Mouse (Mus musculus) hindbrain, postnatal 0 days (tissue): ENCODE measurements around the gene Rasl10b. TPM values are rescaled to one million over a fixed set of nuclear protein-coding genes. Genes with fewer than 3 reads are reported as not detected.
A peak's percentile ranks its signal among the peaks of the same experiment; 100 is the strongest.

Source experiments
- ATAC-seq: fragments of 200-750 bp; cut with Nextera tagmentation; 2 replicates; pipeline ENCODE4 v1.8.0; 2017; ENCODE audit warnings: mild to moderate bottlenecking, moderate TSS enrichment, moderate library complexity
- DNase-seq: peaks from one replicate; pipeline ENCODE4 v3.0.0-alpha.2; 2015; ENCODE audit warnings: low spot score
- H3K27ac ChIP-seq: fragments of 300-500 bp; sonication (generic); 2 replicates; pipeline ENCODE4 v1.5.1; 2014; ENCODE audit warnings: mild to moderate bottlenecking
- H3K27me3 ChIP-seq: fragments of 300-500 bp; sonication (generic); 2 replicates; pipeline ENCODE4 v1.6.1; 2014; ENCODE audit warnings: low read length, mixed read lengths; ENCODE audit not compliant: insufficient read depth
- H3K36me3 ChIP-seq: fragments of 300-500 bp; sonication (generic); 2 replicates; pipeline ENCODE4 v1.6.1; 2014; ENCODE audit warnings: low read length, mixed read lengths; ENCODE audit not compliant: insufficient read depth
- H3K4me1 ChIP-seq: fragments of 300-500 bp; sonication (generic); 2 replicates; pipeline ENCODE4 v1.6.1; 2014; ENCODE audit warnings: antibody characterized with exemption, low read length, mixed read lengths; ENCODE audit not compliant: insufficient read depth
- H3K4me2 ChIP-seq: fragments of 300-500 bp; sonication (generic); 2 replicates; pipeline ENCODE4 v1.6.1; 2014; ENCODE audit warnings: low read depth, mild to moderate bottlenecking, low read length, moderate library complexity, mixed read lengths
- H3K4me3 ChIP-seq: fragments of 300-500 bp; sonication (generic); 2 replicates; pipeline ENCODE4 v1.5.1; 2014; ENCODE audit warnings: low read length
- H3K9ac ChIP-seq: fragments of 300-500 bp; sonication (generic); replicated peaks from 2 replicates; pipeline ENCODE4 v1.6.1; 2014; ENCODE audit warnings: mild to moderate bottlenecking, low read length, moderate library complexity, mixed read lengths
- H3K9me3 ChIP-seq: fragments of 300-500 bp; sonication (generic); 2 replicates; pipeline ENCODE4 v1.6.1; 2016; ENCODE audit warnings: low read length, mixed read lengths
- CTCF ChIP-seq: IDR thresholded peaks from 2 replicates; pipeline ENCODE4 v1.5.1; 2016; ENCODE audit warnings: antibody characterized with exemption, control low read depth, low read depth
- WGBS: fragments of 180-500 bp; shearing (Covaris S2); extraction: QIAGEN DNeasy Blood & Tissue Kit; methylation state at CpG from one replicate; pipeline ENCODE4 v1.1.7; 2014; 5-methylcytosine and 5-hydroxymethylcytosine counted together
- polyA plus RNA-seq: library from polyadenylated mRNA; unstranded; fragments of >200 nt; fragmentation: Nextera tagmentation; extraction: Ambion mirVana; gene quantifications from 2 replicates; pipeline ENCODE4 v1.2.1, GENCODE M21; 2015
- total RNA-seq: library from RNA; depleted of rRNA; stranded (reverse); fragments of >200 nt; gene quantifications from 2 replicates; pipeline ENCODE4 v1.2.3, GENCODE M21; 2014

The Rasl10b gene
- total and polyA plus RNA-seq, 2 experiments from 2014 or later, result 44.6 to 128 TPM

GRCm38 (mm10) chr11:83457257-83457656 is 48.3 kb downstream of the Rasl10b start:
- ATAC-seq (no peak), DNase-seq (no peak)
- TF ChIP-seq CTCF, result no peak
- Histone ChIP-seq H3K4me1 (peaks cover 2% of the 10 kb centered on the region; the same call in 1 of the 2 replicates), H3K4me3 (no peak overlapping the region), H3K4me2 (no peak overlapping the region), H3K9me3 (no peaks in the 10 kb centered on the region), H3K27me3 (no peaks in the 10 kb centered on the region), H3K27ac (no peak overlapping the region), H3K9ac (no peak overlapping the region), H3K36me3 (no peaks in the 10 kb centered on the region)
- WGBS, result 31% methylated on average over 7 of the region's 7 CpGs

DNA sequence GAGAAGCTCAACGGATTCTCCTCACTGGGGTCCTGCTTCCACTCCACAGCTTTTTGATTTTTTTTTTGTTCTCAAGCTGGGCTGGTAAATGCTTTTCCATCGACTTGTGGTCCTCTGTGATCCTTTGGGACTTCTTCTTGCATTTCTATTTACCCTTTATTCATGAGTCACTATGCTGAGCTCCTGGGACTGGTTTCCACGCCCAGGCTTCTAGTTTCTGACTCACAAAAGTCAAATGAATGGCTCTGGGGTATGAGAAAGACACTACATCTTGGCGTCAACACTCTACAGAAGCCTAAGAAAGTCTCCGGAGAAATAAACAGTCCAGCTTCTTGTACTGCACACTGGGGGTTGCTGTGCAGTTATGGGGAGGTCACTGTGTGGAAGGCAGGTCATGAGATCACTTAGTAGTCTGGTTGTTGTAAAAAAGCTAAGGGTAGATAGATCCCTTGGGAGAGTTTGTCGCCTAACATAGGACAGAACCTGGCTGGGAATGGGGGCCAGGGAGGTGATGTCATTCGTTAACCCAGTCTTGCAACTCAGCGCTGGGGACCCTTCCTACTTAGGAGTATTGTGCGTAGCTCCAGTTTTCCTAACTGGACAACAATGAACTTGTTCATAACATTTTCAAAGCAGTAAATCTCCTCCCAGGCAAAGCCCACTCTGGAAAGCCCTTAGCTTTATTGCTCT is 49.1 kb downstream of the Rasl10b start:
- H3K4me2 ChIP-seq, result no peak overlapping the region
- no peak for ATAC-seq
- WGBS, result 60% methylated on average over 9 of the region's 9 CpGs
- H3K4me1 ChIP-seq, result peaks cover 6% of the 10 kb centered on the region; the same call in 1 of the 2 replicates
- H3K36me3 ChIP-seq, result no peaks in the 10 kb centered on the region
- no peak for TF ChIP-seq CTCF
- no peak overlapping the region for H3K27ac ChIP-seq
- no peak overlapping the region for H3K4me3 ChIP-seq
- H3K9ac ChIP-seq, result no peak overlapping the region
- H3K9me3 ChIP-seq, result no peaks in the 10 kb centered on the region
- H3K27me3 ChIP-seq, result no peaks in the 10 kb centered on the region
- no peak for DNase-seq

DNA sequence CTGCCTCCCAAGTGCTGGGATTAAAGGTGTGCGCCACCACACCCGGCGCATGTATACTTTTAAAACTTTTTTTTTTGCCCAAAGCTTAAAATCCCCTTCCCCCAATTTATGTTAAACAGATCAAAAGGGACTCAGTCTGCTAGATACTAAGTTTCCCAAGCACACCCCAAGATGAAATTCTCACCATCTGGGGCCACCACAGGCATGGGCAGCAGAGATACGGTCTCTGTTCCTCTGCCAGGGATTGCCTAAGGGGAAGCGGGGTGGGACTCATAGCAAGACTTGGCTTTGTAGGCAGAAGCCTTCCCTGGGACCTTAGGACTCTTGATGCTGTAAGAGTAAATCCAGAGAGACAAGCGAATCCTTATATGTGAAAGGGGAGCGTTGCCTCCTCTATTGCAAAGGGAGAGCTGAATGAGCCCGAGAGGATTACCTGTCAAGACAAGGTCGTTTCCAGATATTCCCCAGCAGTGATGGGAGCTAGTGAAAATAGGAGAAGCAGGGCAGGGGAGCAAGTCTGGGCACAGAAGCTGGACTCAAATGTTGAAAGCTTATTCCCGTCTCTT is 52.6 kb downstream of the Rasl10b start:
- Histone ChIP-seq H3K36me3 (no peaks in the 10 kb centered on the region), H3K4me3 (no peak overlapping the region), H3K9me3 (no peaks in the 10 kb centered on the region), H3K4me2 (peak overlapping the region; percentile 76; the same call in 1 of the 2 replicates), H3K9ac (no peak overlapping the region), H3K27me3 (no peaks in the 10 kb centered on the region), H3K4me1 (peaks cover 21% of the 10 kb centered on the region), H3K27ac (no peak overlapping the region)
- ATAC-seq, result no peak
- no peak for TF ChIP-seq CTCF
- DNase-seq, result no peak
- WGBS, result 67% methylated on average over 10 of the region's 10 CpGs

GRCm38 (mm10) chr11:83462711-83463244 is 53.8 kb downstream of the Rasl10b start, which contains the start of gene Mmp28:
TSS of gene Mmp28 (minus strand) at chr11:83463071.
- peaks cover 28% of the 10 kb centered on the region for H3K4me1 ChIP-seq
- peak within 1 kb of the TSS; percentile 76 for H3K4me2 ChIP-seq
- no peaks in the 10 kb centered on the region for H3K27me3 ChIP-seq
- H3K4me3 ChIP-seq, result peak within 1 kb of the TSS; percentile 54
- DNase-seq (peak; percentile 56), ATAC-seq (peak; percentile 48; the same call in 1 of the 2 replicates)
- under 1% methylated on average over 42 of the region's 42 CpGs for whole genome bisulfite sequencing
- no peaks in the 10 kb centered on the region for H3K9me3 ChIP-seq
- TF ChIP-seq CTCF, result no peak
- H3K9ac ChIP-seq, result peak within 1 kb of the TSS; percentile 56
- H3K27ac ChIP-seq, result peak within 1 kb of the TSS; percentile 51; the same call in 1 of the 2 replicates
- no peaks in the 10 kb centered on the region for H3K36me3 ChIP-seq

GRCm38 (mm10) chr11:83465976-83466375 is 57.0 kb downstream of the Rasl10b start:
- Histone ChIP-seq H3K36me3 (no peaks in the 10 kb centered on the region), H3K27ac (peak overlapping the region; percentile 76), H3K9me3 (no peaks in the 10 kb centered on the region), H3K27me3 (no peaks in the 10 kb centered on the region), H3K9ac (no peak overlapping the region), H3K4me1 (peaks cover 28% of the 10 kb centered on the region), H3K4me3 (no peak overlapping the region), H3K4me2 (no peak overlapping the region)
- ATAC-seq, result peak; percentile 82
- TF ChIP-seq CTCF, result no peak
- peak; percentile 88 for DNase-seq
- WGBS, result 17% methylated on average over 2 of the region's 2 CpGs

- Histone ChIP-seq H3K9ac (no peak overlapping the region), H3K4me1 (peaks cover 27% of the 10 kb centered on the region), H3K36me3 (no peaks in the 10 kb centered on the region), H3K27ac (peak overlapping the region; percentile 76), H3K27me3 (no peaks in the 10 kb centered on the region), H3K4me3 (no peak overlapping the region), H3K4me2 (no peak overlapping the region), H3K9me3 (no peaks in the 10 kb centered on the region)
- DNase-seq (peak; percentile 81), ATAC-seq (peak; percentile 53)
- TF ChIP-seq CTCF, result no peak
- WGBS, result 35% methylated on average over 11 of the region's 11 CpGs
These were observed 58.2 kb downstream of the Rasl10b start for GRCm38 (mm10) chr11:83467120-83467652.
